Mouse (Mus musculus) lung, postnatal 14 days (tissue): Measurements from ENCODE around the gene Bpifa6.
"Not testable (repeated sequence)": the region's sequence is repeated elsewhere in the genome, so short reads cannot be mapped to it uniquely, and the experiment has no call there.

Source experiments
- DNase-seq: peaks from one replicate; pipeline ENCODE4 v3.0.0; 2021

Bpifa6 gene

GRCm38 (mm10) chr2:153974582-153974981 is at the start of gene Bpifa6:
Bpifa6 (plus strand) TSS chr2:153974945.
- no peak for DNase-seq

- peak; percentile 49 for DNase-seq
These were observed 44.8 kb upstream of the Bpifa6 start for GRCm38 (mm10) chr2:153929871-153930413.

GRCm38 (mm10) chr2:153931125-153931524 is 43.6 kb upstream of the Bpifa6 start:
- DNase-seq: no peak

GRCm38 (mm10) chr2:153933311-153933710 is 41.4 kb upstream of the Bpifa6 start:
- no peak for DNase-seq

- no peak for DNase-seq
These were observed 39.4 kb upstream of the Bpifa6 start for GRCm38 (mm10) chr2:153935348-153935747.

- DNase-seq: no peak
These were observed 36.9 kb upstream of the Bpifa6 start, which contains the start of gene Bpifb4 for GRCm38 (mm10) chr2:153937843-153938242. Bpifb4 (plus strand) TSS chr2:153938212.

- DNase-seq: peak; percentile 53
These were observed 31.2 kb upstream of the Bpifa6 start for GRCm38 (mm10) chr2:153943537-153943936.

GRCm38 (mm10) chr2:153944567-153944966 is 30.2 kb upstream of the Bpifa6 start:
- DNase-seq: no peak

- peak; percentile 54 for DNase-seq
These were observed 21.8 kb upstream of the Bpifa6 start for GRCm38 (mm10) chr2:153952897-153953296.

GRCm38 (mm10) chr2:153953836-153954235 is 20.9 kb upstream of the Bpifa6 start:
- DNase-seq: peak; percentile 39

- no peak for DNase-seq
These were observed 11.9 kb upstream of the Bpifa6 start for GRCm38 (mm10) chr2:153962821-153963331.

- DNase-seq: no peak
These were observed 11.4 kb upstream of the Bpifa6 start for GRCm38 (mm10) chr2:153963334-153963733.

- DNase-seq: peak; percentile 2
These were observed 4.5 kb upstream of the Bpifa6 start for GRCm38 (mm10) chr2:153970221-153970620.

GRCm38 (mm10) chr2:153995770-153996169 is 21.0 kb downstream of the Bpifa6 start:
- peak; percentile 87 for DNase-seq

- no peak for DNase-seq
These were observed 25.8 kb downstream of the Bpifa6 start for GRCm38 (mm10) chr2:154000501-154000900.

GRCm38 (mm10) chr2:154001056-154001455 is 26.3 kb downstream of the Bpifa6 start:
- DNase-seq: no peak

GRCm38 (mm10) chr2:154004456-154004855 is 29.7 kb downstream of the Bpifa6 start:
- no peak for DNase-seq

GRCm38 (mm10) chr2:154005094-154005493 is 30.3 kb downstream of the Bpifa6 start:
- DNase-seq: peak; percentile 40

GRCm38 (mm10) chr2:154005734-154006133 is 31.0 kb downstream of the Bpifa6 start:
- DNase-seq: no peak

GRCm38 (mm10) chr2:154006331-154006730 is 31.6 kb downstream of the Bpifa6 start:
- DNase-seq: no peak

- DNase-seq: no peak
These were observed 32.6 kb downstream of the Bpifa6 start for GRCm38 (mm10) chr2:154007381-154007780.

- no peak for DNase-seq
These were observed 33.2 kb downstream of the Bpifa6 start, which contains the start of gene Bpifa2 for GRCm38 (mm10) chr2:154007965-154008364. Bpifa2 (plus strand) TSS chr2:154008265.

GRCm38 (mm10) chr2:154017990-154018389 is 43.2 kb downstream of the Bpifa6 start:
- DNase-seq: no peak

- DNase-seq: not testable (repeated sequence)
These were observed 49.9 kb downstream of the Bpifa6 start for GRCm38 (mm10) chr2:154024676-154025075.

- DNase-seq: peak; percentile 40
These were observed 64.2 kb downstream of the Bpifa6 start for GRCm38 (mm10) chr2:154038932-154039331.
